Comparison of ENCODE assay signal across 8 mouse cellular contexts in the genomic region with DNA sequence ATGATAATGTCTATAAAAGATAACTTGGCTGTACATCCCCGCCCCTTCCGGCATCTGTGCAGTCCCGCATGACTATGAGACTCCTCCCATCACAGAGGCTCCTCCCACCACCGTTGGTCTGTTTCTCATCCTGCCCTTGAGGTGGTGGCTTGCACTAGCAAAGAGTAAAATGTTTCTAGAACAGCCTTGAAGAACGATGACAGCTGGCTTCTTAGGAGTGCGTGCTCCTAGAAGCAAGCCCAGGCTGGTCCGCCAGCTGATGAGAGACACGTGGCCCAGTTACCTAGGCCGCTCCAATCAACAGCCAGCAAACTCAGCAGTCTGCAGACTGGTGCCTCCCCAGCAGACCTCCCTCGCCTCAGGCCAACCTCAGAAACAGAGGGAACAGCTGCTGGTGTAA. TPM values are rescaled to one million over a fixed set of nuclear protein-coding genes. Genes with fewer than 3 reads are reported as not detected.
DNase-seq lines count a peak whose midpoint lies in the region; ATAC-seq and TF ChIP-seq lines count a peak whose summit lies in the region.

No protein-coding gene starts in this region.

- WGBS in heart, embryonic 15.5 days: 26% methylated on average over 10 of the region's 10 CpGs
- WGBS in intestine, embryonic 15.5 days: 25% methylated on average over 10 of the region's 10 CpGs
- WGBS in heart, adult 2 months: 25% methylated on average over 10 of the region's 10 CpGs

- no peaks in the 10 kb centered on the region for H3K79me2 ChIP-seq in heart, adult 2 months (replicated peaks; ENCODE audit: control insufficient read depth, insufficient read depth, low read length)

- TF ChIP-seq CTCF in heart, adult 2 months (IDR thresholded peaks at IDR 0.05): no peak

- TF ChIP-seq POLR2A in heart, adult 2 months (IDR thresholded peaks at IDR 0.05; ENCODE audit: insufficient read depth, low read depth, low read length): no peak

- no peaks in the 10 kb centered on the region for H3K9me3 ChIP-seq in heart, embryonic 15.5 days (replicated peaks)
- no peaks in the 10 kb centered on the region for H3K9me3 ChIP-seq in intestine, embryonic 15.5 days

- H3K4me3 ChIP-seq in heart, embryonic 15.5 days: no peak overlapping the region
- no peak overlapping the region for H3K4me3 ChIP-seq in intestine, embryonic 15.5 days (replicated peaks)
- H3K4me3 ChIP-seq in heart, adult 2 months: no peak overlapping the region

- no peak overlapping the region for H3K9ac ChIP-seq in heart, embryonic 15.5 days
- no peak overlapping the region for H3K9ac ChIP-seq in intestine, embryonic 15.5 days
- H3K9ac ChIP-seq in heart, adult 2 months (ENCODE audit: low read depth, low read length): no peak overlapping the region

- H3K4me1 ChIP-seq in heart, embryonic 15.5 days (replicated peaks): 0 out of 2 replicates have a peak, but pooled peaks cover 8% of the 10 kb centered on the region
- H3K4me1 ChIP-seq in intestine, embryonic 15.5 days (replicated peaks): no peaks in the 10 kb centered on the region; the same call in 1 of the 2 replicates
- H3K4me1 ChIP-seq in heart, adult 2 months (ENCODE audit: control insufficient read depth, insufficient read depth, low read length): peaks cover 2% of the 10 kb centered on the region

- H3K27me3 ChIP-seq in heart, embryonic 15.5 days: peaks cover 11% of the 10 kb centered on the region; the same call in 1 of the 2 replicates
- H3K27me3 ChIP-seq in intestine, embryonic 15.5 days (replicated peaks): no peaks in the 10 kb centered on the region
- no peaks in the 10 kb centered on the region for H3K27me3 ChIP-seq in heart, adult 2 months (ENCODE audit: control insufficient read depth, insufficient read depth, low read length)

- no peaks in the 10 kb centered on the region for H3K36me3 ChIP-seq in heart, embryonic 15.5 days
- H3K36me3 ChIP-seq in intestine, embryonic 15.5 days: no peaks in the 10 kb centered on the region
- H3K36me3 ChIP-seq in heart, adult 2 months (ENCODE audit: control insufficient read depth, insufficient read depth, low read length): no peaks in the 10 kb centered on the region

- no peak overlapping the region for H3K4me2 ChIP-seq in heart, embryonic 15.5 days
- H3K4me2 ChIP-seq in intestine, embryonic 15.5 days (replicated peaks): no peak overlapping the region

- H3K27ac ChIP-seq in heart, embryonic 15.5 days: no peak overlapping the region
- H3K27ac ChIP-seq in intestine, embryonic 15.5 days: no peak overlapping the region
- no peak overlapping the region for H3K27ac ChIP-seq in heart, adult 2 months

- no peak for DNase-seq in heart, postnatal 4 days
- DNase-seq in urinary bladder, postnatal 14 days (ENCODE audit: low spot score): peak; percentile 45
- DNase-seq in urinary bladder, postnatal 10 days (ENCODE audit: low spot score): no peak
- DNase-seq in testis, postnatal 14 days (ENCODE audit: low spot score): peak; percentile 44
- DNase-seq in left cerebral cortex, postnatal 4 days: no peak
- no peak for DNase-seq in heart, adult 2 months

- peak; percentile 43; the same call in 1 of the 2 replicates for ATAC-seq in heart, embryonic 15.5 days (replicated peaks; ENCODE audit: insufficient number of reproducible peaks, insufficient read depth, low FRiP score, low read depth)
- peak; percentile 54 for ATAC-seq in intestine, embryonic 15.5 days

- intact Hi-C loops in left cerebral cortex, postnatal 4 days (cut with DNase I): no loop called here
- intact Hi-C loops in heart, adult 2 months (cut with DNase I): loop anchor here (2.0 kb wide), 2 partner anchors 231 to 857 kb away; no protein-coding TSS in a partner anchor

- no peak for TF ChIP-seq EP300 in heart, adult 2 months (IDR thresholded peaks at IDR 0.05; ENCODE audit: insufficient read depth, low read depth, low read length)

RNA-seq across cellular contexts. Expression of a gene that starts 21.1 kb away (rescaled TPM):
- 23.1 and 24.9 TPM in 2 replicates for polyA plus RNA-seq in heart, embryonic 15.5 days (2015; fragmentation: Nextera tagmentation; extraction: Ambion mirVana)
- total RNA-seq in heart, postnatal 4 days (2021): 100 to 1,000 TPM; 202 to 205 TPM
- 27.7 and 27.8 TPM in 2 replicates for polyA plus RNA-seq in intestine, embryonic 15.5 days (2015; fragmentation: Nextera tagmentation; extraction: Ambion mirVana)
- total RNA-seq in left cerebral cortex, postnatal 4 days (2021): 100 to 1,000 TPM; 311 to 328 TPM
- 100 to 1,000 TPM; 361 to 396 TPM for total RNA-seq in heart, adult 2 months (2021)
- 225 and 357 TPM in 2 replicates for polyA plus RNA-seq in heart, adult 2 months (2012; rRNA removed)

RNA-seq across cellular contexts. Expression of a gene that starts 45.4 kb away (rescaled TPM):
- not detected in 2 replicates for polyA plus RNA-seq in heart, embryonic 15.5 days (2015; fragmentation: Nextera tagmentation; extraction: Ambion mirVana)
- not detected for total RNA-seq in heart, postnatal 4 days (2021)
- not detected in 2 replicates for polyA plus RNA-seq in intestine, embryonic 15.5 days (2015; fragmentation: Nextera tagmentation; extraction: Ambion mirVana)
- total RNA-seq in left cerebral cortex, postnatal 4 days (2021): not detected
- not detected for total RNA-seq in heart, adult 2 months (2021)
- not detected in 2 replicates for polyA plus RNA-seq in heart, adult 2 months (2012; rRNA removed)

Comparison
In these comparisons a context has a peak if more than half of its experiments do, and no peak if none do; other contexts are left out.
1. DNase-seq: peak in urinary bladder, postnatal 14 days (single experiment) and testis, postnatal 14 days (single experiment); none in heart, postnatal 4 days (single experiment), urinary bladder, postnatal 10 days (single experiment), left cerebral cortex, postnatal 4 days (single experiment) and heart, adult 2 months (0 of 2).